Mouse (Mus musculus): ENCODE data around the gene Fam13a.

Gene Fam13a

GRCm38 (mm10) chr6:58999044-58999453 is 25.3 kb downstream of the Fam13a start:
- DNase-seq (ENCODE audit: low read depth, low spot score): no peak

GRCm38 (mm10) chr6:58998528-58998927 is 25.8 kb downstream of the Fam13a start:
- DNase-seq (ENCODE audit: low read depth, low spot score): no peak

- DNase-seq (ENCODE audit: low read depth, low spot score): no peak
Measured at GRCm38 (mm10) chr6:58989149-58989548, 35.2 kb downstream of the Fam13a start.

- DNase-seq (ENCODE audit: low read depth, low spot score): no peak
Measured at GRCm38 (mm10) chr6:58988706-58989105, 35.6 kb downstream of the Fam13a start.

GRCm38 (mm10) chr6:58987166-58987565 is 37.2 kb downstream of the Fam13a start:
- DNase-seq (ENCODE audit: low read depth, low spot score): no peak

- DNase-seq (ENCODE audit: low read depth, low spot score): no peak
Measured at GRCm38 (mm10) chr6:58985186-58985585, 39.2 kb downstream of the Fam13a start.

GRCm38 (mm10) chr6:58975249-58975648 is 49.1 kb downstream of the Fam13a start:
- no peak for DNase-seq (ENCODE audit: low read depth, low spot score)

- DNase-seq (ENCODE audit: low read depth, low spot score): no peak
Measured at GRCm38 (mm10) chr6:58974428-58974827, 49.9 kb downstream of the Fam13a start.

- no peak for DNase-seq (ENCODE audit: low read depth, low spot score)
Measured at GRCm38 (mm10) chr6:58972873-58973272, 51.5 kb downstream of the Fam13a start.

GRCm38 (mm10) chr6:58968272-58968671 is 56.1 kb downstream of the Fam13a start:
- no peak for DNase-seq (ENCODE audit: low read depth, low spot score)

GRCm38 (mm10) chr6:58965071-58965831 is 59.1 kb downstream of the Fam13a start:
- no peak for DNase-seq (ENCODE audit: low read depth, low spot score)

GRCm38 (mm10) chr6:58964565-58964964 is 59.8 kb downstream of the Fam13a start:
- DNase-seq (ENCODE audit: low read depth, low spot score): no peak

GRCm38 (mm10) chr6:58964091-58964490 is 60.3 kb downstream of the Fam13a start:
- no peak for DNase-seq (ENCODE audit: low read depth, low spot score)

GRCm38 (mm10) chr6:58962691-58963090 is 61.7 kb downstream of the Fam13a start:
- no peak for DNase-seq (ENCODE audit: low read depth, low spot score)

GRCm38 (mm10) chr6:58960523-58960922 is 63.8 kb downstream of the Fam13a start:
- DNase-seq (ENCODE audit: low read depth, low spot score): no peak

- no peak for DNase-seq (ENCODE audit: low read depth, low spot score)
Measured at GRCm38 (mm10) chr6:58951128-58951992, 73.0 kb downstream of the Fam13a start.

GRCm38 (mm10) chr6:58950410-58950809 is 73.9 kb downstream of the Fam13a start:
- DNase-seq (ENCODE audit: low read depth, low spot score): no peak

- DNase-seq (ENCODE audit: low read depth, low spot score): peak; percentile 74
Measured at GRCm38 (mm10) chr6:58946840-58947239, 77.5 kb downstream of the Fam13a start.

- no peak for DNase-seq (ENCODE audit: low read depth, low spot score)
Measured at GRCm38 (mm10) chr6:58946246-58946645, 78.1 kb downstream of the Fam13a start.

GRCm38 (mm10) chr6:58943958-58944357 is 80.4 kb downstream of the Fam13a start:
- DNase-seq (ENCODE audit: low read depth, low spot score): no peak

GRCm38 (mm10) chr6:58942276-58942675 is 82.1 kb downstream of the Fam13a start:
- peak; percentile 82 for DNase-seq (ENCODE audit: low read depth, low spot score)

- DNase-seq (ENCODE audit: low read depth, low spot score): no peak
Measured at GRCm38 (mm10) chr6:58937726-58938125, 86.6 kb downstream of the Fam13a start.

- DNase-seq (ENCODE audit: low read depth, low spot score): no peak
Measured at GRCm38 (mm10) chr6:58934144-58934543, 90.2 kb downstream of the Fam13a start.
